Comparison of ENCODE assay signal across 7 mouse cellular contexts in genomic region chr16:4595527-4595963, GRCm38 (mm10). TPM values are rescaled to one million over a fixed set of nuclear protein-coding genes. Genes with fewer than 3 reads are reported as not detected.
DNase-seq lines count a peak whose midpoint lies in the region; ATAC-seq and TF ChIP-seq lines count a peak whose summit lies in the region.

No protein-coding gene starts in this region.

- peak overlapping the region; percentile 67 for H3K4me2 ChIP-seq in heart, embryonic 16.5 days (ENCODE audit: low read depth, low read length)

- H3K36me3 ChIP-seq in heart, embryonic 16.5 days (ENCODE audit: control insufficient read depth, insufficient read depth), result peaks cover 5% of the 10 kb centered on the region
- H3K36me3 ChIP-seq in midbrain, embryonic 10.5 days, result peaks cover 17% of the 10 kb centered on the region

- H3K9me3 ChIP-seq in heart, embryonic 16.5 days (replicated peaks; ENCODE audit: control insufficient read depth, low read length), result no peaks in the 10 kb centered on the region
- H3K9me3 ChIP-seq in midbrain, embryonic 10.5 days (replicated peaks), result no peaks in the 10 kb centered on the region

- H3K27ac ChIP-seq in cortical plate, adult 2 months (ENCODE audit: insufficient read depth, low read length), result no peak overlapping the region
- H3K27ac ChIP-seq in heart, embryonic 16.5 days (ENCODE audit: low read length), result peak overlapping the region; percentile 93
- H3K27ac ChIP-seq in midbrain, embryonic 10.5 days (replicated peaks), result peak overlapping the region; percentile 99

- peak overlapping the region; percentile 89 for H3K9ac ChIP-seq in heart, embryonic 16.5 days (ENCODE audit: low read length)

- 5% methylated on average over 5 of the region's 5 CpGs for whole genome bisulfite sequencing in heart, embryonic 16.5 days
- WGBS in midbrain, embryonic 10.5 days, result 4% methylated on average over 5 of the region's 5 CpGs

- peak; percentile 58 for DNase-seq in urinary bladder, postnatal 14 days (ENCODE audit: low spot score)
- no peak for DNase-seq in urinary bladder, adult 2 months (ENCODE audit: low spot score)
- peak; percentile 89 for DNase-seq in kidney, postnatal 14 days
- peak; percentile 38 for DNase-seq in midbrain, embryonic 10.5 days (ENCODE audit: low spot score)
- DNase-seq in c-Kit-positive CD71-positive TER-119-positive erythroid progenitor cells, embryonic 14.5 days (ENCODE audit: low spot score), result no peak

- no peak for TF ChIP-seq POLR2A in cortical plate, adult 2 months (IDR thresholded peaks at IDR 0.05; ENCODE audit: extremely low read depth, insufficient read depth, low read length)

- no peak for TF ChIP-seq CTCF in cortical plate, adult 2 months (IDR thresholded peaks at IDR 0.05; ENCODE audit: extremely low read depth, insufficient read depth, low read length)

- H3K4me1 ChIP-seq in cortical plate, adult 2 months (ENCODE audit: control insufficient read depth, insufficient read depth, low read length), result peaks cover 3% of the 10 kb centered on the region; the same call in 1 of the 2 replicates
- H3K4me1 ChIP-seq in heart, embryonic 16.5 days (ENCODE audit: control insufficient read depth, insufficient read depth, low read length), result peaks cover 61% of the 10 kb centered on the region
- peaks cover 80% of the 10 kb centered on the region for H3K4me1 ChIP-seq in midbrain, embryonic 10.5 days

- peak overlapping the region; percentile 62 for H3K4me3 ChIP-seq in cortical plate, adult 2 months (ENCODE audit: insufficient read depth, low read length)
- peak overlapping the region; percentile 83 for H3K4me3 ChIP-seq in heart, embryonic 16.5 days (ENCODE audit: low read length)
- H3K4me3 ChIP-seq in midbrain, embryonic 10.5 days, result peak overlapping the region; percentile 77

- no peaks in the 10 kb centered on the region for H3K27me3 ChIP-seq in heart, embryonic 16.5 days (ENCODE audit: control insufficient read depth, insufficient read depth, low read length)
- H3K27me3 ChIP-seq in midbrain, embryonic 10.5 days (ENCODE audit: low read depth, poor library complexity, severe bottlenecking), result no peaks in the 10 kb centered on the region

- 0 out of 2 replicates have a peak, but pooled peaks have one; percentile 11 for ATAC-seq in heart, embryonic 16.5 days (replicated peaks; ENCODE audit: extremely low read depth, insufficient read depth, low FRiP score)

RNA-seq across cellular contexts. Expression of gene Glis2, which starts 1.0 kb away (rescaled TPM):
- 40.3 and 43.3 TPM in 2 replicates for polyA plus RNA-seq in urinary bladder, adult 2 months (2012; rRNA removed)
- 17.3 and 22.1 TPM in 2 replicates for polyA plus RNA-seq in cortical plate, adult 2 months (2012; rRNA removed)
- 12.3 and 14.2 TPM in 2 replicates for polyA plus RNA-seq in heart, embryonic 16.5 days (2015; fragmentation: Nextera tagmentation; extraction: Ambion mirVana)
- 23.0 and 23.6 TPM in 2 replicates for polyA plus RNA-seq in midbrain, embryonic 10.5 days (2016; fragmentation: Nextera tagmentation; extraction: Ambion mirVana)

RNA-seq across cellular contexts. Expression of gene Pam16, which starts 29.2 kb away (rescaled TPM):
- polyA plus RNA-seq in urinary bladder, adult 2 months (2012; rRNA removed), result 57.5 and 64.8 TPM in 2 replicates
- polyA plus RNA-seq in cortical plate, adult 2 months (2012; rRNA removed), result 99.3 and 101 TPM in 2 replicates
- polyA plus RNA-seq in heart, embryonic 16.5 days (2015; fragmentation: Nextera tagmentation; extraction: Ambion mirVana), result 91.2 and 122 TPM in 2 replicates
- polyA plus RNA-seq in midbrain, embryonic 10.5 days (2016; fragmentation: Nextera tagmentation; extraction: Ambion mirVana), result 91.0 and 94.8 TPM in 2 replicates

RNA-seq across cellular contexts. Expression of gene Tfap4, which starts 35.9 kb away (rescaled TPM):
- polyA plus RNA-seq in urinary bladder, adult 2 months (2012; rRNA removed), result 8.4 and 9.3 TPM in 2 replicates
- 3.9 and 5.0 TPM in 2 replicates for polyA plus RNA-seq in cortical plate, adult 2 months (2012; rRNA removed)
- 5.6 and 8.1 TPM in 2 replicates for polyA plus RNA-seq in heart, embryonic 16.5 days (2015; fragmentation: Nextera tagmentation; extraction: Ambion mirVana)
- 28.0 and 32.6 TPM in 2 replicates for polyA plus RNA-seq in midbrain, embryonic 10.5 days (2016; fragmentation: Nextera tagmentation; extraction: Ambion mirVana)

RNA-seq across cellular contexts. Expression of gene Vasn, which starts 44.2 kb away (rescaled TPM):
- 26.6 and 28.5 TPM in 2 replicates for polyA plus RNA-seq in urinary bladder, adult 2 months (2012; rRNA removed)
- 10.1 and 11.2 TPM in 2 replicates for polyA plus RNA-seq in cortical plate, adult 2 months (2012; rRNA removed)
- polyA plus RNA-seq in heart, embryonic 16.5 days (2015; fragmentation: Nextera tagmentation; extraction: Ambion mirVana), result 15.7 and 17.2 TPM in 2 replicates
- 9.0 and 10.6 TPM in 2 replicates for polyA plus RNA-seq in midbrain, embryonic 10.5 days (2016; fragmentation: Nextera tagmentation; extraction: Ambion mirVana)

RNA-seq across cellular contexts. Expression of gene Dnaja3, which starts 44.2 kb away (rescaled TPM):
- polyA plus RNA-seq in urinary bladder, adult 2 months (2012; rRNA removed), result 36.6 and 37.9 TPM in 2 replicates
- polyA plus RNA-seq in cortical plate, adult 2 months (2012; rRNA removed), result 48.8 and 50.6 TPM in 2 replicates
- polyA plus RNA-seq in heart, embryonic 16.5 days (2015; fragmentation: Nextera tagmentation; extraction: Ambion mirVana), result 87.5 and 88.7 TPM in 2 replicates
- polyA plus RNA-seq in midbrain, embryonic 10.5 days (2016; fragmentation: Nextera tagmentation; extraction: Ambion mirVana), result 59.9 and 66.1 TPM in 2 replicates

Comparison
In these comparisons a context has a peak if more than half of its experiments do, and no peak if none do; other contexts are left out.
1. DNase-seq: peak in urinary bladder, postnatal 14 days (single experiment), kidney, postnatal 14 days (single experiment) and midbrain, embryonic 10.5 days (single experiment); none in urinary bladder, adult 2 months (single experiment) and c-Kit-positive CD71-positive TER-119-positive erythroid progenitor cells, embryonic 14.5 days (single experiment).
2. Peak in every context shown above with its lines, with median percentiles within 50 percentile points of each other: H3K4me3 ChIP-seq.